Mouse (Mus musculus) adrenal gland, postnatal 14 days (tissue): ENCODE results near the gene Cdk11b. TPM values are rescaled to one million over a fixed set of nuclear protein-coding genes. Genes with fewer than 3 reads are reported as not detected.
A peak's percentile ranks its signal among the peaks of the same experiment; 100 is the strongest.
"Not testable (repeated sequence)": the region's sequence is repeated elsewhere in the genome, so short reads cannot be mapped to it uniquely, and the experiment has no call there.

ENCODE experiments used
- DNase-seq: peaks from one replicate; pipeline ENCODE4 v3.0.0; 2021; ENCODE audit warnings: mixed read lengths
- total RNA-seq: library from RNA; stranded (reverse); gene quantifications from 2 replicates; pipeline ENCODE4 v1.2.3, GENCODE M21; 2021

Gene Cdk11b
- total RNA-seq, 1 experiment from 2014 or later: 59.3 TPM

DNA sequence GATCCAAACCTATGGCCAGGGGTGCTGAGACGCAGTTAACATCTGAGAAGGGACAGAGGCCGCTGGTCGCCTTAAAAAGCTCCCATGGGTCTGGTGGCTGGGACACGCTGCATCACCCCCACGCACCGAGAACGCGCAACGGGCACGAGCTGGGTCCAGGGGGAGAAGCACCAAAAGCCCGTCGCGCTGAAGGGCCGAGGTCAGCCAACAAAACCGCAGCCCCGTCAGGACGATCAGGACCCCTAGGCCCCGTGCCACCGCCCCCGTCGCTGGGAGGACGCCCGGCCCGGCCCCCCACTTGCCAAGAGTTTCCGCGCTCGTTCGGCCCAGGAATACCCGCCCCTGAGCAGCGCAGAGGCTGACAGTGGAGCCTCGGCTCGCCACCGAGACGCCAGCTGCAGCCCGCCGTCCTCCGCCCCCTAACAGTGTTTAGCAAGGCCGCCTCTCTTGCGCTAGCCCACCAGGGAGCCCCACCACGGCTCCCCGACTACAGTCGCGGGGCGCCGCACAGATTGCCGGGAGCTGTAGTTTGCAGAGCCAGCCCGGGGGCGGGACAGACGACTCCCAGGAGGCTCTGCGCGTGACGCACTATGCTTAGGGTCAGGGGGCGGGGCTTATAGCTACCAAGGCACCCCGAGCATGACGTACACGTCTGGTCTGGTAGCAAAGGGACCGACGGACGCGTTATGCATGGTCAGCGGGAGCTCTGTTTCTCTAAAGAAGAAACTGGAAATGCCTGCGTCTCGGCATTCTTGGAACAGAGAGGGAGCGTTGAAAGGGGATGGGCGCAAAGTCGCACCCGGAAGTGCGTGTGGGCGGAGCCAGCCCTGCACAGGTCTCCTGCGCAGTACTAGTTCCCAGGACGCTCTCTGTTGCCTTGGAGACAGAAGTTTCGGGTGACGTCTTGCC lies 44.3 kb downstream of the Cdk11b start, which contains the start of gene Mib2:
TSS of gene Mib2 (minus strand) at position 510 of the 909 bp plus-strand sequence.
- peak; percentile 98 for DNase-seq

DNA sequence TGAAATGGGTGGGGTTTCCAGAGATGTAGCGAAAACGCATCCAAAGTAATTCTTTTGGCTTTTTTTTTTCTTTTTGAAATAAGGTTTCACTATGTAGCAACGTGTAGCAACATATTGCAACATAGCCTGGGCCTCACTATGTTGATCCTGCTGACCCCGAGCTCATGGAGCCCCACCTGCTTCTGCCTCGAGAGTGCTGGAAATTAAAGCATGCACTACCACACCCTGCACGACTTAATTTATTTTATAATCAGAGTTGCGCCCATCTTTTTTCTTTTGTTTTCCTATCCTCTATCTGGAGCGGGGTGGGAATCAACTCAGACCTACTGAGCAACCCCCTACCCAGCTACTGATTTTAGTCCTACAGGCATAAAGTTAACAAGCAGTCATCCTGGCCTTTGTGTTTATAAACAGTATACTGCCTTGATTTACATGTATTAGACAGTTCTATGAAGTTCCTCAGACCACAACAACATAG lies 45.0 kb downstream of the Cdk11b start:
- no peak for DNase-seq

DNA sequence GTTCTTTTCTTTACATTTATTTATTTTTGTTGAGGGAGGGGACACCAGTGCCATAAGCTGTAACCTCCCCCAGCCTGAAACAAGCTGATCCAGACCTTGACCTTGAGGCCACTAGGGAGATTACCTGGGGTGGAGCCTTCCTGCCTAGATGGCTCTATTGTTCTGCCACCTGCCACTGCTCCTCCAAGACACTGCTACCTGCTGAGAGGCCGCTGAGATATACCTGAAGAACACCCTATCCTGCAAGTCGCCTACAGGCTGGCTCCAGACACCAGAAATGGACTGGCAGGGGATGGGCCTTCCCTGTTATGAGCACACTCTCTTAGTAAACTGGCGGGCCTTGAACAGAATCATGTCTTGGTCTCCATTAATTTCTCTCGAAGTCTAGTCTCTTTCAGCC lies 45.6 kb downstream of the Cdk11b start:
- not testable (repeated sequence) for DNase-seq

DNA sequence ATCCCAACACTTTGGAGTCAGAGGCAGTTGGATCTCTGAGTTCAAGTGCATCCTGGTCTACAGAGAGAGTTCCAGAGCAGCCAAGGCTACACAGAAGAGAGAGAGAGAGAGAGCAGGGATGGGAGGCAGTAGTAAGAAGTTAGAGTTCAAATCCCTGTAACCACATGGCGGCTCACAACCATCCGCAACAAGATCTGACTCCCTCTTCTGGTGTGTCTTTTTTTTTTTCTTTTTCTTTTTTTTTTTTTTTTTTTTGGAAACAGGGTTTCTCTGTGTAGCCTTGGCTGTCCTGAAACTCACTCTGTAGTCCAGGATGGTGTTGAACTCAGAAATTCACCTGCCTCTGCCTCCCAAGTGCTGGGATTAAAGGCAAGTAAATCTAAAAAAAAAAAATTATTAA lies 47.4 kb downstream of the Cdk11b start:
- DNase-seq: no peak

DNA sequence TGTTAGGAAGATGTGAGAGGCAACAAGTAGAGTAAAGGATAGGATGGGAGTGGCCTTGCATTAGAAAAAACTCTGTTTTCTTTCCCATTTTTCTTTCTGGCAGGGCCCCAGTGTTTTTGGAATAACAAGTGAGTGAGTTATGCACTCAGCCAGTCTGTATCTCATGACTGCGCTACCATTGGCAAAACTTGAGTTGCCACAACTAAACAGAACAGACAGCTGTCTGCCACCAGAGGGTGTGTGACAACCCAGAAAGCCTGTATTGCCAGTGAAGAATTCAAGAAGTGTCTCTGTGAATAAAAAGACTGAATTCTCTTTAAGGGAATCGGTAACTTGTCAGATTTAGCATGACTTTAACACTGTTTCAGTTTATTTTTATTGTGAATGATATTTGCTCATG lies 51.3 kb downstream of the Cdk11b start:
- peak; percentile 60 for DNase-seq

DNA sequence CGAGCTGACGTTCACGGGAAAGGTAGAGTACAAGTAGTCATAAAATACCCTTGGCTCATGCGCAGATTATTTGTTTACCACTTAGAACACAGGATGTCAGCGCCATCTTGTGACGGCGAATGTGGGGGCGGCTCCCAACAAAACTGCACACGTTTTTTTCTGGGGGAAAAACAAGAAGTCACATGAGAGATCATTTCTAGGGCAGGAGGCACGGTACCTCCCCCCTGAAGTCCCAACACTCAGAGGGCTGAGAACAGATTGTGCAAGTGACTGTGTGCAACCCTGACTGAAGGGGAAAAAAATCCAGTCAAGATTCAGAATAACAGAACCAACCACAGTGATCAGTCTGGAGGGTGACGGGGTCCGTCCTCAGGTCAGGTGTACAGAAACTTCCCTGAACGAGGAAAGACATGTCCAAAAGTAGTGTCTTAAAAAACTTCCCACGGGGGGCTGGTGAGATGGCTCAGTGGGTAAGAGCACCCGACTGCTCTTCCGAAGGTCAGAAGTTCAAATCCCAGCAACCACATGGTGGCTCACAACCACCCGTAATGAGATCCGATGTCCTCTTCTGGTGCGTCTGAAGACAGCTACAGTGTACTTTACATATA lies 59.1 kb downstream of the Cdk11b start:
- not testable (repeated sequence) for DNase-seq

DNA sequence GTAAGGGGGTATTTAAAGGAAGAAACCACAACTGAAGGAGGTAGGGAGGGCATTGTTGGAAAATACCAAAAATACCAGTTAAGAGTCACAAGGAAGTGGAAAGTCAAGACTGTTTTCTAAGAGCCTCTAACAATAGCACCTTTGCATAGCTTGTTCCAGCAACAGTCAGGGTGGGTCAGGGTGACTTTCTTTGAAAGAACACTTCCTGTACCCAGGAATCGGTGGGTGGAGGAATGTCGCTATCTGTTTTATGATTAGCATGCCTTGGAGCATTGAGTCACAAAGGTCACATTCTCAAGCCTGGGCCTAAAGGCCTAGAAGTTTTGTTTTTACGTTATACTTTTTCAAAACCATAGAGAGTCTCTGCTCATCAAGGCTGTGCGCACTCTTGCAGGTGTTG lies 63.1 kb downstream of the Cdk11b start:
- not testable (repeated sequence) for DNase-seq

DNA sequence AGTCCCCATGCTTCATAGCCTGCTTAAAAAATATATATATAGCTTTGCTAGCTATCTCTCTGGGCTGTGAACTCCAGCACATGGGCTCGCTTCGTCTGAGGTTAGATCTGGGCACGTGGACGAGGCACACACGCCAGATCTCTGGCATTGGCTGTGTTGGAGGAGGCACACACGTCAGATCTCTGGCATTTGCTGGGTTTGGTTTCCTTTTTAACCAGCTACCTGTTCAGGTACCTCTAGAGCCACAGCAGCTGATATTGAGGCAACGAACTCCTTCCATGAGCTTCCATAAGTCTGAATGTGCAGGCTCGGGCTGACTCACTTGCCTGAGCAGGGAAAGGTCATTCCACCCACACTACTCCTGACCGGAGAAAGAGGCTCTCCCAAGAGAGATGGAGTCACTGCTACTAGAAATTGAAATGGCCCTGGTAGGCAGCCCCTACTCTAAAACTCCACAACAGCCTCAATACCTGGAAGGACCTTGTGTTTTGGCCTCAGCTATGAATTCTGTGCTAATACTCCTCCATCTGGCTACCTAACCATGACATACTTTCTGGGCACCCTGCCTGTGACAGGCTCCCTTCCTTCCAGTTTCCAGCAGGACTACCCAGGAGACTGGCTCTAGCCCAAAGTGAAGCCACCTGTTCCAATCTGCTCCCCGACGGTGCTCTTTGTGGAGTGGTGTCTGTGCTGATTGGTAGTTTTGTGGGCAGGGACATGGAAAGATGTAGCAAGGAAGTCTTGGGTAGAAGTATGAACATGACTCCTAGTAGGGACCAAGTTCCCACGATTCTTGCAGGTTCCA lies 66.1 kb downstream of the Cdk11b start:
- peak; percentile 22 for DNase-seq

DNA sequence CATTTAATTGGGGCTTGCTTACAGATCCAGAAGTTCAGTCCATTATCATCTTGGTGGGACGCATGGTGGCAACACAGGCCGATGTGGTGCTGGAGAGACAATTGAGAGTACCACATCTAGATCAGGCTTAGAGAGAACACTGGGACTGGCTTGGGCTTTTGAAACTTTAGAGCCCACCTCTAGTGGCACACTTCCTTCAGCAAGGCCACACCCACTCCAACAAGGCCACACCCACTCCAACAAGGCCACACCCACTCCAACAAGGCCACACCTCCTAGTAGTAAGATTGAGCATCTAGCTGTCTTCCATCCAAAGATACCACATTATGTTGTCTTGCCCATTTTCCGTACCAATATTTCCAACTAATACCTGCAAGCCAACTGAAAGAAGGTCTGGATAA lies 67.8 kb downstream of the Cdk11b start:
- DNase-seq: no peak

DNA sequence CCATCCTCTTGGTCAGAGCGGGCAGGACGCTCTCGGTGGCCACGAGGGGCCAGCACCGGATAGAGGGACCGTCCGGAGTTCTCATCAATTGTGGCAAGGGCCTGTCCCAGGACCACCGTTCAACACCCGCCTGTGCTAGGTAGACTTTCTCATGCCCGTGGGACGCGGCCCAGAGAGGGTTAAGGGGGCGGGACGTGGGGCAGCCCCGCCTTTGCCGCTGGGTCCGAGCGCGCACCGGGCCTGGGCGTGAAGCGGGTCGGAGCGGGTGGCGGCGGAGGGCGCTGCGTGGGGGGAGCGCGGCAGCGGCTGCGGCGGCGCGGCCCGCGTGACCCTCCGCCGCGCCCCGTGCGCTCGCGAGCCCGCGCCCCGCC lies 69.4 kb downstream of the Cdk11b start, which contains the start of gene Fndc10:
TSS of gene Fndc10 (plus strand) at position 232 of the 371 bp plus-strand sequence.
- peak; percentile 86 for DNase-seq

DNA sequence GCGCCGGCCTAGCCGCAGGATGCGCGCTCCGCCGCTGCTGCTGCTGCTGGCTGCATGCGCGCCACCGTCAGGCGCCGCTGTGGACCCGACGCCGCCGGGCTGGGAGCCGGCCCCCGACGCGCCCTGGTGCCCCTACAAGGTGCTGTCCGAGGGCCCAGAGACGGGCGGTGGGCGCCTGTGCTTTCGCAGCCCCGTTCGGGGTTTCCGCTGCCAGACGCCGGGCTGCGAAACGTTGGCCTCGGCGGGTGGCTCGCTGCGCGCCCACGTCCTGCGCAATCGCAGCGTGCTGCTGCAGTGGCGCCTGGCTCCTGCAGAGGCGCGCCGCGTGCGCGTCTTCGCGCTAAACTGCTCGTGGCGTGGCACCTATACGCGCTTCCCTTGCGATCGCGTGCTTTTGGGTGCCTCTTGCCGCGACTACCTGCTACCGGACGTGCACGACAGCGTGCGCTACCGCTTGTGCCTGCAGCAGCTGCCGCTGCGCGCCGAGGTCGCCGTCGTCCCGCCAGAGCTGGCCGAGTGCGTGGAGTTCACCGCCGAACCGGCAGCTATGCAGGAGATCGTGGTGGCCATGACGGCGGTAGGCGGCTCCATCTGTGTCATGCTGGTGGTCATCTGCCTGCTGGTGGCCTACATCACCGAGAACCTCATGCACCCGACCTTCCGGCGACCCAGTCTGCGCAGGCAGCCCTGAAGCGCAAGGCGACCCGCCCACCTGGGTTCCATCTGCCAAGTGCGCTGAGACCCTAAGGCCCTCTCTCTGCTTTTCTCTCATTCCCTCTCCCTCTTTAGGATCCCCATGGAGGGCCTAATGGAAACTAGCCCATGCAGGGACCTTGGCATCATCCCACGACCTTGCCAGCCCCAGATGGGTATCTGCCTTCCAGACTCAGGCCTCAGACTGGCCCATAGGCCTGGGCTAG lies 70.1 kb downstream of the Cdk11b start:
- peak; percentile 82 for DNase-seq

DNA sequence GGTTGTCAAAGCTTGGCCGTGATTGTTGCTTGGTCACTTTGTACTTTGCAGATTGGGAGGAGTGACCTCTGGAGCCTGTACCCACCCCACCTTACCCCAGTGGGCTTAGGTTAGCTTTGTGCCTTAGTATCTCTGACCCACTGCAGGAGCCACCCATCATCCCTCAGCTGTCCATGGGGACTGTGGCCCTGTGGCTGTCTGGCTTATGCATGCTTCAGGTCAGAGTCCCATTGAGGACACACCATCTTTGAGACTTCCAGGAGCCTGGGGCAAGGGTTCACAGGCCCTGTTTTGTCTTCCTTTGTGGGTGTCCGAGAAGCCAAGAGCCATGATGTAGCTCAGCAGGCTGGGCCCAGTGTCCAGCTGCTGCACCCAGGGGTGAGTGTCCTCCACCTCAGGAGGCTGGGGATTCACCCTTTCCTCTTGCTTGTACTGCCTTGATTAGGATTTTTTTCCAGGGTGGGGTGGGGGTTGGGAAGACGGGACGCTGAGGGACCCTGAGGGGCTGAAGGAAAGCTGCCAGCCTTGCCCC lies 70.9 kb downstream of the Cdk11b start:
- no peak for DNase-seq

DNA sequence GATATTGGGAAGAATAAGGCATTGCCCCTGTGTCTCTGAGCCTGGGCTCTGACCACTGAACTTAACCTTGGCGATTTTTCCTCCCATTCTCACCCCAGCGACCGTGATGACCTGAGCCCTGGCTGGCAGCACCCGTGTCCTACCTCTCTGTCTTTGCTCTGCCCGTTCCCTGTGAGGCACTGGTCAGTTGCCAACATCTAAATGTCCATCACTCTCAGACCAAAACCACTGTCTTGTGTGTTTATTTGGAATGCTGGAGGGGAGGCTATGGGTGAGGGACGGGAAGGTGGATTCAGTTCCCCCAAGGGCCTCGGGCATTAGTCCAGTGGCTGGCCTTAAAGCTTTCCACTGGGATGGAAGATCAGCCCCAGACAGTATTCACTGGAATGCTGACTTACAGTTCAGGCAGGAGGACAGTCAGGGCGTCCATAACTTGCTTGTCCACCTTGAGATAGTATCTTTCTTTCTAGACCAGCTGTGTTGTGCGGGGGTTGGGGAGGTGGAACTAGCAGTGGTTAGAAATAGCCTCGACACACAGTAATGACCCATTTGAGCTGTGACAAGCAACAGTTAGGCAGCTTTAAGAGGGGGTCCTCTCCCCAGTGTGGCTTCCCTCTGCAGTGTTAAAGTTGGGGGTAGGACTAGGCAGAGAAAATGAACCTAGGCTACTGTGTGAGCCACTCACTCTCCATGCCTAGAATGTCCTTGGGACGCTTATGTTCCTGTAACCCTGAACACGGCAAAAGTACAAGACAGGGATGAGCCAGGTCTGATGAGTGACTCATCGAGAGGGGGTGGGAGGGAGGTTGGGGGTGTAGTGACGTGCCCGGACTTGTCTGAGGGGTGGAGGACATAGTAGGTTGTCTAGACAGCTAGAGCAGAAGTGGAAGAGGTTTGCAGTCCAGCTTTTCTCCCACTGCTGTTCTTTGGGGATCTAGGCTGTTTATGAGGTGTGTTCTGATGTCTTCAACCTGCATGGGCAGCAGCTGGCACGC lies 71.9 kb downstream of the Cdk11b start:
- DNase-seq: peak; percentile 80

Other genes with a start within 250 kb of the Cdk11b start
- gene Gabrd, start 226.7 kb upstream of the Cdk11b start, total RNA-seq: 0.11 and 0.19 TPM in 2 replicates
- gene Cfap74, start 215.7 kb upstream of the Cdk11b start, total RNA-seq: 0.48 and 1.1 TPM in 2 replicates
- gene Tmem52, start 155.7 kb upstream of the Cdk11b start, total RNA-seq: 11.4 and 14.8 TPM in 2 replicates
- gene Gnb1, start 133.5 kb upstream of the Cdk11b start, total RNA-seq: 389 and 418 TPM in 2 replicates
- gene Nadk, start 62.5 kb upstream of the Cdk11b start, total RNA-seq: 206 and 214 TPM in 2 replicates
- 25.8 and 30.1 TPM in 2 replicates for gene Slc35e2, start 23.4 kb upstream of the Cdk11b start, total RNA-seq
- not detected in 2 replicates for gene Gm10563, start 20.6 kb downstream of the Cdk11b start, total RNA-seq
- 10.0 and 11.5 TPM in 2 replicates for gene Mmp23, start 28.5 kb downstream of the Cdk11b start, total RNA-seq
- 38.5 and 41.6 TPM in 2 replicates for gene Mib2, start 44.3 kb downstream of the Cdk11b start, total RNA-seq
- 34.8 and 45.9 TPM in 2 replicates for gene Fndc10, start 69.5 kb downstream of the Cdk11b start, total RNA-seq
- 94.3 and 97.0 TPM in 2 replicates for gene Ssu72, start 79.9 kb downstream of the Cdk11b start, total RNA-seq
- gene Tmem240, start 109.9 kb downstream of the Cdk11b start, total RNA-seq: 0.79 and 1.2 TPM in 2 replicates
- gene Atad3a, start 136.2 kb downstream of the Cdk11b start, total RNA-seq: 117 and 127 TPM in 2 replicates
- gene Vwa1, start 149.8 kb downstream of the Cdk11b start, total RNA-seq: 5.2 and 5.5 TPM in 2 replicates
- 0.79 and 0.82 TPM in 2 replicates for gene Tmem88b, start 161.0 kb downstream of the Cdk11b start, total RNA-seq
- not detected in 2 replicates for gene Ankrd65, start 165.6 kb downstream of the Cdk11b start, total RNA-seq
- gene Mrpl20, start 178.0 kb downstream of the Cdk11b start, total RNA-seq: 194 and 200 TPM in 2 replicates
- gene Ccnl2, start 187.6 kb downstream of the Cdk11b start, total RNA-seq: 106 and 112 TPM in 2 replicates
- 136 and 148 TPM in 2 replicates for gene Aurkaip1, start 206.4 kb downstream of the Cdk11b start, total RNA-seq
- gene Mxra8, start 214.8 kb downstream of the Cdk11b start, total RNA-seq: 40.6 and 44.3 TPM in 2 replicates
- 54.8 and 66.4 TPM in 2 replicates for gene Dvl1, start 222.5 kb downstream of the Cdk11b start, total RNA-seq
- gene Tas1r3, start 238.5 kb downstream of the Cdk11b start, total RNA-seq: 0.19 and 0.56 TPM in 2 replicates
- 18.4 and 21.6 TPM in 2 replicates for gene Cptp, start 244.6 kb downstream of the Cdk11b start, total RNA-seq
- 26.4 and 32.5 TPM in 2 replicates for gene Ints11, start 244.7 kb downstream of the Cdk11b start, total RNA-seq